Mouse (Mus musculus): ENCODE measurements at regions not wholly inside any gene's neighbourhood (a gene's known extent, or its start where the extent isn't known, plus 50 kb on each side); places are given as distances from the start of the nearest gene placed in this dataset.

- DNase-seq: no peak
Measured at GRCm38 (mm10) chr3:129450671-129451070, 81.5 kb upstream of the Elovl6 start.

GRCm38 (mm10) chr3:129470088-129470487 is 62.1 kb upstream of the Elovl6 start:
- no peak for DNase-seq

GRCm38 (mm10) chr3:129471332-129471731 is 60.8 kb upstream of the Elovl6 start:
- no peak for DNase-seq

GRCm38 (mm10) chr3:129472008-129472407 is 60.1 kb upstream of the Elovl6 start:
- no peak for DNase-seq

- DNase-seq: no peak
Measured at GRCm38 (mm10) chr3:129474451-129474850, 57.7 kb upstream of the Elovl6 start.

GRCm38 (mm10) chr3:129476250-129476649 is 55.9 kb upstream of the Elovl6 start:
- no peak for DNase-seq

GRCm38 (mm10) chr3:129478093-129478492 is 54.1 kb upstream of the Elovl6 start:
- no peak for DNase-seq

- no peak for DNase-seq
Measured at GRCm38 (mm10) chr3:129481293-129481692, 50.9 kb upstream of the Elovl6 start.
